Mouse (Mus musculus) cerebellum, postnatal 10 days (tissue): ENCODE data around the gene Cds2.
"Not testable (repeated sequence)": the region's sequence is repeated elsewhere in the genome, so short reads cannot be mapped to it uniquely, and the experiment has no call there.

Experiments used
- DNase-seq, 2 experiments: peaks; one replicate each; pipeline ENCODE4 v3.0.0; 2021; ENCODE audit warnings: mixed read lengths in 2 of 2

Cds2 gene

DNA sequence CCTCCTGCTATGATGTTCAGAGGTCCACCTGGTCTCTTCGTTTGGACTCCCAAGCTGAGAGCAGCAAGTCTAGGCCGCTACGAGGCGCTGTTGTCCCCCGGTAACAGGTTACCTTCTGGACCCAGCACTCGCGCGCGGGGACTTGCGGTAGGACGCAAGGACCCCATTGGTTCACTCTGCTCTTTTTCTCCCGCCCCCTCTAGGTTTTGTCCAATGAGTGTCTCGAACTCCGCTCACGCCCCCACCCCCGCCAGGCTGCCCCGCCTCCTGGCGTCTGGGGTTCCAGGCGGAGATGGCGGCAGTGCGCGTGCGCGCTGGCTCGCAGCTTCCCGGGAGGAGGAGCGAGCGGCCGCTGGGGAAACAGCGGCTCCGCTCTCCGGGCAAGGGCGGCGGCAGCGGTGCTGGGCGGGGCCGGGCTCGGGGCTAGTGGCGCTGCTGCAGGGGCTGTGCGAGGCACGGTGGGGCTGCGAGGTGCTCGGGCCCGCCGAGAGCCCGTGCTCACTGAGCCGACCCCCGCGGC lies at the start of gene Cds2:
Cds2 (plus strand) TSS at position 270 of the 520 bp plus-strand sequence.
- peak; percentile 100 for DNase-seq

DNA sequence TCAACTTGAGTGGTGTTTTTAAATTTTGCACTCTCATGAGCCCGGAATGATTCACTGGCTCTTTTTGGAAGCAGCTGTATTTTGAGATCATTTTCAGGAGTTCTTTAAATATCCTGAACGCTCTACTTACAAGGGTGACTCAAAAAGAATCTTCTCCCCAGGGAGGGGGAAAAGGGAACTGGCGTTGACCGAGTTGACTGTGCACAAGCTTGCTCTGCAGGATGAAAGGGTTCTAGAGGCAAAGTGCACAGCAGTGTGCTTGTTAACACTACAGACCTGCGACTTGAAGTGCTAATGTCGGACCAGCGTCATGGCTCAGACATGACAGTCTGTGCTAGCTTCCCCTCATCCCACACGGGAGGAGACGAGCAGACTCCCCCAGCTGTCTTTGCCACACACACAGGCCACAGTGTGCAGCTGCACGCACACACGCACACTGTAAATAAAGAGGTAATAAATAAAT lies 41.3 kb upstream of the Cds2 start:
- no peak for DNase-seq

DNA sequence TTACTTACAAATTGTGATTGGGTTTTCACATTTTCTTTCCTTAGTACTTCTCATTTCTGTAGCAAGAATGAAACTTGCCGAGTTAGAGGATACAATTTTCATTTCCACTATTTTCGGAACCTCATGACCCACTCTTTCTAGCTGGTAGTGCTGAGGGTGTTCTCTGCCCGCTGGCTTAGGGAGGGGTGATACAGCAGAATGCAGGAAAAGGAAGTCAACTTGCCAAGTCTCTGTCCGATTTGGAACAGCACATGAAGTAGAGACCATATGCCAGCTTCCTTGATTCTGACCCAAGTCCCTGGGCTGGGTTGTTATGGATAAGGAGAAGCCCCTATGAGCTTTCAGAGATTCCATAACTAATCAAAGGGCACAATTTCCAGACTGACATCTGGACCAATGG lies 38.6 kb upstream of the Cds2 start:
- DNase-seq: peak; percentile 37 to 58

DNA sequence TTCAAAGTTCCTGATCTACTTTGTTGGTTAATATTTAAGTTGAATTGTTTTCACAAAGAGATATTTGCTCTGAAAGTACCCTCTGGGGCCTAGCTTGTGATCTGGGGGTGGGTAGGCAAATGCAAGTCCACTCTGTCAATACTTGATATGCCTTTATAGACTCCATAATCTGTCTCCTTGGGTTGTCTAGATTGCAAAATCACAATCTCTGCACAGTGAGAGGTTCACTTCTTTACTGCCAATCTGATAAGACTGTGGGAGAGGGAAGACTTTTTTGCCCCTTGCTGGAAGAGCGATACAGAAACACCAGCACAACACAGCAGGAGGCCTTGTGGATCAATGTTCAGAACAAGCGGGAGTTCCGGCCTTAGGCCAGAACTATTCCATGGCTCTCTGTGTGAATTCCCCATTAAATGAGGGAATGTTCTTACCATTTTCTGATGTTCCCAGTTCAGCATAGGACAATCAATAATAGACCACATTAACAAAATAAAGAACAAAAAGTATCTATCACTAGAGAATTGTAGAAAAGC lies 30.5 kb upstream of the Cds2 start:
- no peak for DNase-seq

DNA sequence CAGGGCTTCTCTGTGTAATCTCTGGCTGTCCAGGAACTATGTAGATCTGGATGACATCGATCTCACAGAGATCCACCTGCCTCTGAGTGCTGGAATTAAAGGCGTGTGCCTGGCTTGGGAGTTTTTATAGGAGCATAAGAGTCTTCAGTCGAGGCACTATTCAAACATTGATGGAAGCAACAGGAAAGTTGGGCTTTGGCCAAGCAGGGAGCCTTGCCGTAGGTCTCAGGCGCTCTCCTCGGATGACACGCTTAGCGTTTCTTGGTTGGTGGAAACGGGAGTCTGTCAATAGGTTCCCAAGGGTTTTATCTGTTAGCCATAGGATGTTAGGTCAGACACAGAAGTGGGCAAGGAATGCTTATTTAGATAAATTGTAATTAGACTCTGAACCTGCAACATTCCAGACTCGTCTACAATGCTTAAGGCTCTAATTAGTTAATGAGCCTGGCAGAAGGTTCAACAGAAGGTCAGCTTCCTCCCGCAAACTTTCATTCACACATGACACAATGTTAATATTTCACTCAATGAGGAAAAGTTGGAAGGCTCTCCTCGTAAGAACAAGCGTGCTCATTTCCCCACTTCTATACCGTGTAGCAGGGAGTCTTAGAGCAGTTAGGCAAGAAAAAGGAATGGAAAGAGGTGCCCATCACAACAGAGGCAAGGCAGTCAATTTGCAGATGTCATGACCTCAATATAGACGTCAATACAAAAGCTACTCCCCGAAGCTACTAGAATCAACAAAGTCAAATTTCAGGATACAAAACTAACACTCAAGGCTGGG lies 28.8 kb upstream of the Cds2 start:
- DNase-seq: no peak

DNA sequence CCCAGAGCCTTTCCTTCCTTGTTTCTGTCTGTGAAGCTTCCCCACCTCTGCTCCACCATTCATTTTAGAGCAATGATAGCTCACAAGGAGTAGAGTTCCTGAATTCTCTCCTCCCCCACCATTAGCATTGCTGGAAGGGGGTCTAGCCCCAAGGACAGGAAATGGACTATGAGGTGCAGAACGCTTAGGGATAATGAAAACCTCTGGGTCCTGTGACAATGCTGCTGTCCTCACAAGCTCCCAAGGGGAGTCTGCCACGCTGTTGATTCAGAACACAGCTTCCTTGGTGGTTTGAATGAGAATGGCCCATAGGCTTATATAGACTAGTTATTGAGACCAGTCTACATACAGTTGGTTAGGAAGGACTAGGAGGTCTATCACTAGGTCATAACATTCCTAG lies 27.7 kb upstream of the Cds2 start:
- DNase-seq: no peak

DNA sequence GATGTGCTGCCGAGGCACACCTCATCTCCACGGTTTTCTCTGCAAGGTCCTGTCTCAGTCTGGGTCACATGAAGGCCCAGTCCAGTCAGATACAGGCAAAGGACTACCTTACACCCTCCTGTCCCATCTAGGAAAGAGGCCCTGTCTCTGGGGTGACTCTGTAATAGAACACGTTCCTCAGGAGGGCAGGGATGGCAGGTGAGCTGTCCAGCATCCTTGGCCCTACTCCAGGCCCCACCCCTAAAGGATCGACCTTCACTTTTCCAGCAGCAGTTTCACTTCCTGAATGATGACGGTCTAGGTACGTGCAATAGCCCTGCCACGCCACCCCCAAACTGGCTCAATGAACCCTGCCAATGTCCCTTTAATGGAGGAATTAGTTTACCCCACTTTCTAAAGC lies 27.0 kb upstream of the Cds2 start:
- no peak for DNase-seq

DNA sequence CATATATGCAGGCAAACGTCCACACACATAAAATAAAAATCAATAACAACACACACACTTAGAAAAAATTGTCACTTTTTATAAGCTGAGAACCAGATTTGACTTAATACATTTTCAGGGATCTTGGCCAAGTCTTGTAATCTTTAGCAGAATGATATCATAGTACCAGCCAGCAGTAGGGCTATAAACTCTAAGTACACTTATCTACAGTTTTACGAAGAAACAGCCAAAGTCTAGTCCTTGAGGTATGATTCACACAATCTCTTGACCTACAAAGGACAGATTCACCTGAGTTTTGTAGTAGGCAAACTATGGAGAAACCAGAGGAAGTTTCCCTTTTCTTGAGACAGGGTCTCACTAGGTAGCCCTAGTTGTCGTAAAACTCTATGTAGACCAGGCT lies 23.5 kb upstream of the Cds2 start:
- DNase-seq: not testable (repeated sequence)

DNA sequence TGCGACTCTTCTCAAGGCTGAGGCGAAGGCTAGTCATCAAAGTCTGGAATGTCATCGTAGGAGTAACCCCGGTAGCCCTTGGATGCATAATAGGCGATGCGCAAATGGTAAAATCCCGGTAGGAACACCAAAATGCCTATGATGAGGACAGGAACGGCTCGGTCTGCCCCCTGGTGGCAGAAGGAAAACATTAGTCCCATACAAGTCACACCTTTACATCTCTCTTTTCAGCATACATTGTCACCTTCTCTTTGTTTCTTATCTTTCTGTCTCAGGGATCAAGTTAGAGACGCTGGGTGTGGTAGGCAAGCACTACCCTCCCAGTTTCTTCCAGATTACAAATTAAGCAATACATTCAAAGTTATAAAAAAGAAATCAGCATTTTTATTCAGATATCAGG lies 22.5 kb upstream of the Cds2 start:
- DNase-seq: peak; percentile 87 to 89

DNA sequence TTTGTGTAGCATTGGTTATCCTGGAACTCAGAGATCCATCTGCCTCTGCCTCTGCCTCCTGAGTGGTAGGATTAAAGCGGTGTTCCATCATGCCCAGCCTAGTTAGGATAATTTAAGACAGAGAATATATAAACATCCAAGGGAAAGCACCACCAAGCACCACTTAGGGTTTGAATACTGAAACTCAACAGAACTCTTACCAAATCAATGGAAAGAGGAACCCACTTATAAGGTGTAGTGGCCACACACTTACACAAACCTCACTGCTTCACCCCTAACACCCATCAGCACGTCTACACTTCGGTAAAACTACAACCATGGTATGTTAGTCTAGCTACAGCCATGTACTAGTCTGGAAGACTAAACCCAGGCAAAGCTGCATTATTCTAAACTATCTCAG lies 19.6 kb upstream of the Cds2 start:
- DNase-seq: no peak

DNA sequence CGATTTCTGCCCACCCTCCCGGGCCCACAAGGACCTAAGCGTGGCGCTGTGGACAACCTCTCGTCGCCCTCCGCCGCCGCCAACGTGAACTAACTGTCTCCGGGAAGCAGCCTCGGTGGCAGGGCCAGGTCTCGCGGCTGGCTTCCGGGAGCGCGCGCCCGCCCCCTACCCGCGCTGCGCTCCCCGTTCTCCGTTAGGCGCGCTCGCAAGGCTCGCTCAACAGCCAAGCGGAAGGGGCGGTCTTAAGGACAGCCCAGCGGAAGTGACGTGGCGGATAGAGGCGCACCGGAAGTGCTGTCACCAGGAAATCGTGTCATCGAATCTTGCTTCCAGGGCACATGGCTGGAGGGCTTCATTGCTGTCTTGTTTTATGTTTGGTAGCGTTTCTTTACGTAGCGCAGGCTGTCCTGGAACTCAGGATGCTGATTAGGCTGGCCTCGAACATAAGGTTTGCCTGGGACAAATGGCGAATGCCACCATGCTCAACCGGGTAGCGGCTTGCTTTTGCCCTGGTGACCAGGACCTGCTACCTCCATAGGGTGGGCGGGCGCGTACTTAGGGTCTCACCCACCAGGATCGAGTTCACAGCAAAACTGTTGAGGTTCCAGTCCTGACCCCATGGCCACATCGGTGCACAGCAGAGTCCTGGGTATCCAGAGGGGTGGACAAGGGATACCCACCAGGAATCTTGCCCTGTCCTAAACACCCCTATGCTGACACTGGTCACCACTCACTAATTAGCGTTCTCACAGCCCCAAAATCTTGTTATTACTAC lies 15.2 kb upstream of the Cds2 start, which contains the start of gene Tmem230:
Tmem230 (minus strand) TSS at position 269 of the 775 bp plus-strand sequence.
- peak; percentile 97 to 98 for DNase-seq

DNA sequence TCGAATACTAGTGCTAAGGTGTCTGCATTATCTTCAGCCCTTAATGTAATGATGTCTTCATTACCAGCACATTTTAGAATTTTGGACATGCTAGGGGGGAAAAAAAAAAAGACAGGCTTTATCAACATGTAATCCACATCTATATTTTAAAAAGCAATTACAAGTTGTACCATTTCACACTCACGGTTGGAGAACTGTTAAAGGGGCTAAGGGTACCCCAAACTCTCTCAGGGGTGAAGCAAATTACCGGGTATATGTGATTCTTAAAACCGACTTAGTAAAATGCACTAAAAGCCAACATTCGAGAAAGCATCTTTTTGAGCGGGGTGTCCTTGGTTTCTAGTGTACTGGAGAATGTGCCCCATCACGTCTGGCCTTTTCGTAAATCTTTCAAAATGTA lies 11.0 kb upstream of the Cds2 start:
- no peak for DNase-seq

DNA sequence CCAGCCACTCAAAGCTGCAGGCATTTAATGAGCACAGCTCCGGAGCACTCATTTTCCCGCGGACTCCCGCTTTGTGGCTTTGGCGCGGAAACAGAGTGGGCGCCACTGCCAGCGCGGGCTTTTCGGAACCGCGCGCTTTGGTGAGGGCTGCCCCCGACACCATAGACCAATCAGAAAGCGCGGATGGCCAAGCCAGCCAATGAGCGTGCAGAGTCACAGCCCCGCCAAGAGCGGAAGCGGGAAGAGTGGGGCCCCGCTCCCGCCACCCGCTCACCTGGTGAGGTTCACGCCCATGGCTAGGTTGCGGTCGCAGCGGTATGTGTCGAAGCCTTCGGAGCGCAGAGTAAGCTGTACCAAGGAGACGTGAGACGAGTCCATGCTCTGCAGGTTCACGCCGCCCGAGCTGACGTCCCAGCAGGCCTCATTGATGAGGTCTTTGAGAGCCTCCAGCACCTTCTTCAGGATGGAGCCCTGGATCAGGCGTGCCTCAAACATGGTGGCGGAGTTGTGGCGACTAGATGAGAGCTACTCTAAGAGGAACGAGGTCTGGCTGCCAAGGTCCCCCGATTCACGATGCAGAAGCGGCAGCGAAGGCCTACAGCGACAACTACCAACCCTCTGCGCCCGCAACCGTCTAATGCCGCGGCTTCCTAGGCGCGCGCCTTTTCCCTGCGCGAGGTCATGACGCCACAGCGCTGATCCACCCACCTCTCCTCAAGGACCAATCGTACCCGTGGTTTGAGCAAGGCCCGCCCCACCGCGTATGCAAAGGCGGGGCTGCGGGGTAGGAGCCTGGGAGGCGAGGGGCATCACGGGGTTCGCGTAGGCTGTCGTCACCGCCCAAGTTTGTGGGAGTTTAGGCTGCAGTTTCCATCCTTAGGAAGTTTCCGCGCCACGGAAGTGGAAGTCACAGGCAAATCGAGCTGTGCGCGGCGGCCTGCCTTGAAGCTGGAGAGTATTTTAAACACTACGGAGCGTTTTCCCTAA lies 10.1 kb upstream of the Cds2 start, which contains the start of gene Pcna:
Pcna (minus strand) TSS at position 773 of the 987 bp plus-strand sequence.
- DNase-seq: peak; percentile 96 to 98

DNA sequence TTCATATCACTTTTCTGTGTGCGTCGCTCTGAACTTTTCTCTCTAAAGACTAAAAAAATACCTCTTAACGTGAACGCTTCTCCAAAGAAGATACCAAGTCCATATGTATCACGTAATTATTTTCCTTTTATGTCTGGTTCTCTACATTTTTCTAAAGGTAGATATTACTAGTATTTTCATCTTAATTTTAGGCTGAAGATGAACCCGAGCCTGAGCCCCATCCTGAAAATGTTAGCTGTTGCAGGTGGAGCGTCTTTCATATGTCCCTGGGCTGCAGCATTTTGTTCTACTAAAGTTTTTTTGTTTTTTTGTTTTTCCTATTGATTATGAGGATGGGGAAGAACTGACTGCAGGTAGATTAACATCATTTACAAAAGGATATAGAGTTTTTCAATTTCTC lies 9.3 kb upstream of the Cds2 start:
- no peak for DNase-seq

DNA sequence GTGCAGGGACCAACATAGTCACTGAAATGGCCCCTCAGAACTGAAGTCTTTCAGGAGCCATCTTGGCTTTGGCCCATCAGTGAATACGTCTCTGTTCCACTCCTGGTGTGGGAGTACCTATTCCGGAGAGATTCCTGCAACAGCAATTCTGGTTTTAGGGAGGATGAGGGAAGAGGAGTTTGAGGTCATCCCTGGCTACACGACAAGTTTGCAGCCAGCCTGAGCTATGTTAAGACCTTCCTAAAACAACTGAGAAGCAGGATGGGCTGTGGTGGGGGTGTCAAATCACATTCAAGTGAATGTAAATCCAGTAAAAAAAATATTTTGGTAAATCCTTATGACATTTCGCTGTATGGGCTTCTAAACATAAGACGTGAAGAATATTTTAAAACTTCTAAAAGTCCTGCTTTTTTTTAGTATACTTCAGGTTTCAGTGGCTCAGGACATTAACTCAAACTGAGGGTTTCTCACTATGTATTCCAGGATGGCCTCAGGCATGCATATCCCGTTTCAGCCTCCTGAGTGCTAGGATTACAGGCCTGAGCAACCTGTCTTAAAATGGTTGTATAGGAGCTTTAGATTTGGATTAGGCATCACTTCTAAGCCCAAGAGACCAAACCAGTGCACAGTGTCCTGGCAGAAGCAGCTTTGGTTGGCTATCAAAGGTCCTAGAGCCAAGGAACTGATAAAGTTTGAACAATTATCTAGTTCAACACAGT lies 5.4 kb upstream of the Cds2 start:
- DNase-seq: no peak

DNA sequence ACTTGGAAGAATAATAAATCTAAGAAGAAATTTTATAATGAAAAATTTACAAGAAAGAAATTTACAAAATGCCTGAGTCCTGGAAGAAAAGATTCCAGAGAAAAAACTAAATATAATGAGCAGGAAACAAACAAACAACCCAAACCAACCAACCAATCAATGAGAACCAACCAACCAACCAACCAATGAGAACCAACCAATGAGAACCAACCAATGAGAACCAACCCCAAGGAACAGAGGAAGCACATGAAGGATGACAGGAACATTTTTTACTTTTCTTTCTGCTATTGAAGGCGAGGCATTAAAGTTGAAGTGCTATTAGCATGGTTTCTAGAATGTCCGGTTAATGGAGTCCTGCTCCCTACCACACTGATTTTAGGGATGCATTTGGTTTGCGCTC lies 2.3 kb upstream of the Cds2 start:
- no peak for DNase-seq

DNA sequence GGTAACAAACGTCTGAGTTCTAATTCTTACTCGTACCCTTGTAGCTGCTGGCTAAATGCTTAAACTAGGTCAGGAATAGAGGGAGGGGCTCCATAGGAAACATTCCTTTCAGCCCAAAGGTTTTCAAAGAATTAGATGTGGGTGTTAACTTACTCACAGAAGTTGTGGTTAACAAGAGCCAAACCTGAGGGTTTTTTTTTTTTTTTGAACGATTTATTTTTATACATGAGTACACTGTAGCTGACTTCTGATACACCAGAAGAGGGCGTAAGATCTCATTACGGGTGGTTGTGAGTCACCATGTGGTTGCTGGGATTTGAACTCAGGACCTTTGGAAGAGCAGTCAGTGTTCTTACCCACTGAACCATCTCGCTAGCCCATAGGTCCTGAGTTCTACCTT lies 773 bp upstream of the Cds2 start:
- no peak for DNase-seq

DNA sequence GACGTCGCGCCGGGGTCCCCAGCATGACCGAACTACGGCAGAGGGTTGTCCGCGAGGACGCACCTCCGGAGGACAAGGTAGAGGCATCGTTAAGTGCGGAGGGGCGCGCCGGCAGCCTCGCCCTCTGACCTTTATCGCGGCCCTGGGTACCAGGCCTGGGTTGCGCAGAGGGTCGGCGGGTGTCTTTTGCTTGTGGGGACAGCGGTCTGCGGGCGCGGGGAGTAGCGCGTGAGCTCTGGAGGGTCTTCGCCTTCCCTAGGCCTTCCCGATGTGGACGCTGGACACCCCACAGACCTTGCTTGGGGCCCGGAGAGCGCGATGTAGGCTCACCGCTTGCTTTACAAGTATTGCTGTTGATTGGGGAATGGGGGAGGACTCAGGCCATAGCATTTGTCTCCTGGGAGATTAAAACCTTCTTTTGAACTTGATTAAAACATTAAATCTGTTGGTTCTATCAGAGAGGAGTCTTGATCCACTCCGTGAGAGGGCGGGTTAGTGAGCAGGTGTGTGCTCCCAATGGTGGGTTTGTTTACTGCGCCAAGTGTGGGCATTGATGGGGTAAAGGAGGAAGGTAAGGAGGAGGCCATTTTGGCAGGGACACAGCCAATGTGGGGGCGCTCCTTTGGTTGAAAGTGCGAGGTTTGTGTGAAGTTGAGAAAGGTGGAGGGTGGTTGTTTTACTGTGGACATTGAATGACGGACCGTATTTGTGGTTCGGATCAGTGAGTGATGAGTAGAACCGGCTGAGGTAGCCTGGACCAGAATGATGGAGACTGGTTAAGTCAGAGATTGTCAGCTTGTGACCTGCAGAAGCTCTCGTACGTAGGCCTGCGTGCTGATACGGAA lies 695 bp downstream of the Cds2 start:
- peak; percentile 60 to 68 for DNase-seq

DNA sequence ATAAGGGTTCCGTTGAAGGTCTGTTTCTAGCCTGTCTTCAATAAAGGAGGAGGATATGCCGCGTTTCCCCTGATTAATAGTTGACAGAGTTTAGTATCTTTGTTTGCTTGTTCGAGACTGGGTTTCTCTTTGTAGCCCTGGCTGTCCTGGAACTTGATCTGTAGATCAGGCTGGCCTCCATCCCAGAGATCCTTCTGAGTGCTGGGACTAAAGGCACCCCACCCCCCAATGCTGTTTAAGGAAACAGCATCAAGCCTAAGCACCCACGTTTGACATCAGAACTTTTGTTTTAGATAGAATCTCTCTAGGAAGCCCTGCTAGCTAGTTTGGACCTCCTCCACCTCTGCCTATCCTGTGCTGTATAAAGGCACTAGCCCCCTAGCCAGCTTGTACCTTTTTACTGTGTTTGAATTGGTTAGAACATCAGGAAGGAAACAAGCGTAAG lies 1.3 kb downstream of the Cds2 start:
- peak; percentile 22 to 36 for DNase-seq

DNA sequence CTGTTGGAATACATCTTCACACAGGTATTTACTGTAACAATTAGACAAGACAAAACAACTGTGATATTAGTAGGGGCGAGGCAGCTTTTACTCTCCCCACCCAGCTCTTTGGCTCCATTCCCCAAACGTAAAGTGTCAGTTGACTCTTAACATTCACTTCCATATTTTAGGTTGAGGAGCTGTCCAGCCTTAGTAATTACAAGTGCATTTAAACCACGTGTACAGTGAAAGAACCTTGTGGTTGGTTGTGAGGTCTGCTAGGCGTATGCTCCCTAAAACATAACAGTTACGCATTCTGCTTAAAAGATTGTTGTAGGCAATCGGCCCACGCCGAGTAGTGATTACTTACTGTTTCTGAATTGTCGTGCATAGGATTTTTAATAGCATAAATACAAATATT lies 2.2 kb downstream of the Cds2 start:
- no peak for DNase-seq
